Mouse (Mus musculus) MEL (cell line): ENCODE measurements around the gene Mmp24.

ENCODE experiments used
- CTCF ChIP-seq, 3 experiments: IDR thresholded peaks in 2 of 3; conservative IDR thresholded peaks in 1 of 3; 2 replicates each; pipeline ENCODE4 v1.5.1; 2011 to 2012; ENCODE audit warnings: low read length in 3 of 3, low read depth in 2 of 3, mild to moderate bottlenecking in 2 of 3, improper control_type of control experiment in 1 of 3, inconsistent platforms in 1 of 3, mixed read lengths in 1 of 3, moderate library complexity in 1 of 3; ENCODE audit not compliant: control insufficient read depth in 1 of 3, insufficient read depth in 1 of 3, poor library complexity in 1 of 3, severe bottlenecking in 1 of 3
- ZMIZ1 ChIP-seq: IDR thresholded peaks from 2 replicates; pipeline ENCODE4 v1.6.1; 2012; ENCODE audit warnings: low read depth, mild to moderate bottlenecking, inconsistent platforms, low read length, improper control_type of control experiment, moderate library complexity

DNA sequence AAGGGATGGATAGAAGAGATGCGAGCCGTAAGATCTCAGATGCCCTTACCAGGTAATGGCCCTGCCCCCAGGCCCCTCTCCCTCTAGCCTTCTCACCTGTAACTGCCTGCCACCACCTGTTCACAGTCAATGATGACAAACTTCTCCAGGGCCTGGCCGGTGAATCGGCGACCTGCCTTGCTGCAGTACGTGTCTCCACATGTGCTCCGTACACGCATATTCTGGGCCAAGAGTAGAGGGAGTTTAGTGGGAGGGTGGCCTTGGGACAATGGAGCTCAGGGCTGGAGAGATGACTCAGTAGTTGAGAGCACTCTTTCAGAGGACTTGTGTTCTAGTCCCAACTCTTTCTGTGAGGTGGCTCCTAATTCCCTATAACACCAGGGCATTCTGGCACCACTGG is 55.7 kb downstream of the Mmp24 start:
- TF ChIP-seq CTCF (IDR thresholded peaks at IDR 0.05 in 2 of 3, conservative IDR thresholded peaks at IDR 0.05 in 1 of 3; ENCODE audit: control insufficient read depth in 1 of 3, insufficient read depth in 1 of 3, low read depth in 2 of 3, low read length in 3 of 3, poor library complexity in 1 of 3, severe bottlenecking in 1 of 3): no peak
- no peak for TF ChIP-seq ZMIZ1
